Mouse (Mus musculus) intestine, embryonic 14.5 days (tissue): Measurements from ENCODE around the gene Zmynd11. TPM values are rescaled to one million over a fixed set of nuclear protein-coding genes. Genes with fewer than 3 reads are reported as not detected.

ENCODE experiments used
- ATAC-seq: fragments of 200-750 bp; cut with Nextera tagmentation; replicated peaks from 2 replicates; pipeline ENCODE4 v1.8.0; 2017; ENCODE audit warnings: low read depth, moderate number of reproducible peaks, moderate TSS enrichment, moderate library complexity; ENCODE audit not compliant: low FRiP score, low TSS enrichment
- DNase-seq: peaks from one replicate; pipeline ENCODE4 v3.0.0-alpha.2; 2018; ENCODE audit warnings: low spot score
- H3K27ac ChIP-seq: fragments of 300-500 bp; sonication (generic); 2 replicates; pipeline ENCODE4 v1.5.1; 2014; ENCODE audit warnings: low read depth, mild to moderate bottlenecking, control low read depth
- H3K27me3 ChIP-seq: fragments of 300-500 bp; sonication (generic); replicated peaks from 2 replicates; pipeline ENCODE4 v1.6.1; 2014; ENCODE audit warnings: low read length, control low read depth; ENCODE audit not compliant: control insufficient read depth, insufficient read depth
- H3K36me3 ChIP-seq: fragments of 300-500 bp; sonication (generic); 2 replicates; pipeline ENCODE4 v1.6.1; 2014; ENCODE audit warnings: low read length, control low read depth; ENCODE audit not compliant: control insufficient read depth, insufficient read depth
- H3K4me1 ChIP-seq: fragments of 300-500 bp; sonication (generic); replicated peaks from 2 replicates; pipeline ENCODE4 v1.6.1; 2014; ENCODE audit warnings: low read length, control low read depth, mixed read lengths; ENCODE audit not compliant: control insufficient read depth, insufficient read depth
- H3K4me2 ChIP-seq: fragments of 300-500 bp; sonication (generic); 2 replicates; pipeline ENCODE4 v1.6.1; 2014; ENCODE audit warnings: low read length
- H3K4me3 ChIP-seq: fragments of 300-500 bp; sonication (generic); 2 replicates; pipeline ENCODE4 v1.5.1; 2014; ENCODE audit warnings: low read depth, low read length, control low read depth, mixed read lengths
- H3K9ac ChIP-seq: fragments of 300-500 bp; sonication (generic); 2 replicates; pipeline ENCODE4 v1.6.1; 2014; ENCODE audit warnings: mild to moderate bottlenecking, low read length
- H3K9me3 ChIP-seq: fragments of 300-500 bp; sonication (generic); 2 replicates; pipeline ENCODE4 v1.6.1; 2016; ENCODE audit warnings: low read length, control low read depth; ENCODE audit not compliant: control insufficient read depth
- WGBS: fragments of 180-500 bp; shearing (Covaris S2); extraction: QIAGEN DNeasy Blood & Tissue Kit; methylation state at CpG from one replicate; pipeline ENCODE4 v1.1.7; 2014; 5-methylcytosine and 5-hydroxymethylcytosine counted together
- polyA plus RNA-seq: library from polyadenylated mRNA; unstranded; fragments of >200 nt; fragmentation: Nextera tagmentation; extraction: Ambion mirVana; gene quantifications from 2 replicates; pipeline ENCODE4 v1.2.1, GENCODE M21; 2014

Gene Zmynd11
- polyA plus RNA-seq, 1 experiment from 2014 or later = 117 TPM

- DNase-seq = no peak
These were observed 104.4 kb downstream of the Zmynd11 start for GRCm38 (mm10) chr13:9660711-9661110.

GRCm38 (mm10) chr13:9656613-9657012, 108.5 kb downstream of the Zmynd11 start:
- Histone ChIP-seq H3K4me3 (no peak overlapping the region), H3K27me3 (no peaks in the 10 kb centered on the region), H3K27ac (no peak overlapping the region), H3K36me3 (peaks cover 26% of the 10 kb centered on the region), H3K4me2 (no peak overlapping the region), H3K9me3 (no peaks in the 10 kb centered on the region), H3K9ac (no peak overlapping the region), H3K4me1 (no peaks in the 10 kb centered on the region)
- 94% methylated on average over 6 of the region's 6 CpGs for WGBS
- DNase-seq (no peak), ATAC-seq (no peak)

More at GRCm38 (mm10) chr13:9660711-9661110, 104.4 kb downstream of the Zmynd11 start:
- Histone ChIP-seq H3K9me3 (no peaks in the 10 kb centered on the region), H3K9ac (no peak overlapping the region), H3K27me3 (no peaks in the 10 kb centered on the region), H3K4me1 (no peaks in the 10 kb centered on the region), H3K4me3 (no peak overlapping the region), H3K4me2 (no peak overlapping the region), H3K36me3 (peaks cover 37% of the 10 kb centered on the region), H3K27ac (no peak overlapping the region)
- ATAC-seq = no peak
- WGBS = 68% methylated on average over 1 of the region's 1 CpGs

DNA sequence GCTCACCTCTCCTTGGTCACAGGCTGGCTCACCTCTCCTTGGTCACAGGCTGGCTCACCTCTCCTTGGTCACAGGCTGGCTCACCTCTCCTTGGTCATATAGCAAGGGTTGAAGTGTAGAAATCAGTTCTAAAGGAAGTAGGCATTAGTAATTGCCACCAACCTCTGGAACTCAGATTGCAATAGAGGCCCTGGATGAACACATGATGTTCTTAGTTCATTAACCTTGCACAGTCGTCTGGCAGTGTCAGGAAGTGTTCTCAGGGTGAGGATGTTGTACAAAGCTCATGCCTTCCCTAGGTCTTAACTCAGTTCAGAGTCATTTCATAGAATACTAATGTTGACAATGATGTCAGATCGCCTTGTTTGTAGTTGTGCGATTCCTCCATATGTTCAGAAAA, 112.1 kb downstream of the Zmynd11 start:
- DNase-seq (no peak), ATAC-seq (no peak)
- WGBS = 80% methylated on average over 3 of the region's 3 CpGs
- Histone ChIP-seq H3K27me3 (no peaks in the 10 kb centered on the region), H3K27ac (no peak overlapping the region), H3K4me1 (no peaks in the 10 kb centered on the region), H3K36me3 (peaks cover 14% of the 10 kb centered on the region; the same call in 1 of the 2 replicates), H3K9me3 (no peaks in the 10 kb centered on the region), H3K4me3 (no peak overlapping the region), H3K9ac (no peak overlapping the region), H3K4me2 (no peak overlapping the region)

- ATAC-seq (no peak), DNase-seq (no peak)
- H3K27me3 ChIP-seq = no peaks in the 10 kb centered on the region
- H3K9ac ChIP-seq = no peak overlapping the region
- 0 out of 2 replicates have a peak, but pooled peaks cover 2% of the 10 kb centered on the region for H3K36me3 ChIP-seq
- H3K4me3 ChIP-seq = no peak overlapping the region
- H3K27ac ChIP-seq = no peak overlapping the region
- no peak overlapping the region for H3K4me2 ChIP-seq
- H3K9me3 ChIP-seq = no peaks in the 10 kb centered on the region
- H3K4me1 ChIP-seq = no peaks in the 10 kb centered on the region
These were observed 114.5 kb downstream of the Zmynd11 start for GRCm38 (mm10) chr13:9650580-9650979.

GRCm38 (mm10) chr13:9649894-9650293, 115.2 kb downstream of the Zmynd11 start:
- H3K4me1 ChIP-seq = no peaks in the 10 kb centered on the region
- no peak overlapping the region for H3K4me2 ChIP-seq
- H3K9ac ChIP-seq = no peak overlapping the region
- ATAC-seq = no peak
- no peak overlapping the region for H3K27ac ChIP-seq
- 0 out of 2 replicates have a peak, but pooled peaks cover 2% of the 10 kb centered on the region for H3K36me3 ChIP-seq
- H3K9me3 ChIP-seq = no peaks in the 10 kb centered on the region
- no peaks in the 10 kb centered on the region for H3K27me3 ChIP-seq
- H3K4me3 ChIP-seq = no peak overlapping the region
- WGBS = 92% methylated on average over 1 of the region's 1 CpGs
- DNase-seq = no peak

DNA sequence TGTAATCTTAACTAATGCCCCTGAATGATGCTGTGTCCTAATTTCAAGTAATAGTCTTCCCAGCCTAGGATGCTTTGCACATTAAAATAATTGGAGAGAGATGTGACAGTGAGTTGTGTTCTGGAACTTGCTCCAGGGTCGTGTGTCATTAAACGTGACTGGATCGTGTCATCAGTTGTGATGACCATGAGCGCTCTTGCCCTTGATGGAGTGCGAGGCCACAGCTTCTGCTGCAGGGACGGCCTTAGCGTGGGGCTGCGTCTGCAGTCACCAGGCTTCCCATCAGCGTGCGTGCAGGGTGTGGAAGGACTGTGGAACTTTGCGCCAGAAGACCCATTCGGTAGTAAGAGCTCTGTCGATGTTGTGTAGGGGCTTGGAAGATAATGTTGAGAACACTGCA, 116.4 kb downstream of the Zmynd11 start:
- Histone ChIP-seq H3K4me2 (no peak overlapping the region), H3K9ac (no peak overlapping the region), H3K4me1 (no peaks in the 10 kb centered on the region), H3K9me3 (no peaks in the 10 kb centered on the region), H3K27me3 (no peaks in the 10 kb centered on the region), H3K27ac (no peak overlapping the region), H3K4me3 (no peak overlapping the region), H3K36me3 (0 out of 2 replicates have a peak, but pooled peaks cover 2% of the 10 kb centered on the region)
- WGBS = 93% methylated on average over 13 of the region's 13 CpGs
- DNase-seq (no peak), ATAC-seq (no peak)

- DNase-seq (no peak), ATAC-seq (no peak)
- WGBS = 64% methylated on average over 3 of the region's 3 CpGs
- no peaks in the 10 kb centered on the region for H3K4me1 ChIP-seq
- no peak overlapping the region for H3K27ac ChIP-seq
- no peak overlapping the region for H3K9ac ChIP-seq
- no peak overlapping the region for H3K4me2 ChIP-seq
- peaks cover 4% of the 10 kb centered on the region; the same call in 1 of the 2 replicates for H3K36me3 ChIP-seq
- no peaks in the 10 kb centered on the region for H3K27me3 ChIP-seq
- H3K9me3 ChIP-seq = no peaks in the 10 kb centered on the region
- no peak overlapping the region for H3K4me3 ChIP-seq
These were observed 127.2 kb downstream of the Zmynd11 start for GRCm38 (mm10) chr13:9637949-9638348.

DNA sequence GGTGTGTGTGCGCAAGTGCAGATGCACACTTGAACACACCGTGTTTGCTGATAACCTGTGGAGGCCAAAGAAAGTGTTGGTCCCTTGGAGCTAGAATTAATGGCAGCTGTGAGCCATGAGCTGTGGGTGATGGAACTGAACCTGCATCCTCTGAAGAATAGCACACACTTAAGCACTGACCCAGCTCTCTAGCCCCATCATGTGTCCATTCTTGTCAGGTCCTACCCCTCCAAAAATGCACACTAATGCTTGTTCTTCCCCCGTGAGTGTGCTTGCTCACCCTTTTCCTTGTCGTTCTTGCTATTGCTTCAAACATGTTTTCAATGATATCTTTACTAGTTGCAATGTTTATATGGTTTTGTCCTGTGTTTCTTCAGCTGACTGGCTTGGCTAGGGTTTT, 128.6 kb downstream of the Zmynd11 start:
- peaks cover 4% of the 10 kb centered on the region; the same call in 1 of the 2 replicates for H3K36me3 ChIP-seq
- H3K27ac ChIP-seq = no peak overlapping the region
- H3K4me2 ChIP-seq = no peak overlapping the region
- no peaks in the 10 kb centered on the region for H3K27me3 ChIP-seq
- ATAC-seq (no peak), DNase-seq (no peak)
- no peaks in the 10 kb centered on the region for H3K4me1 ChIP-seq
- H3K4me3 ChIP-seq = no peak overlapping the region
- WGBS = 56% methylated on average over 4 of the region's 4 CpGs
- H3K9me3 ChIP-seq = no peaks in the 10 kb centered on the region
- no peak overlapping the region for H3K9ac ChIP-seq

DNA sequence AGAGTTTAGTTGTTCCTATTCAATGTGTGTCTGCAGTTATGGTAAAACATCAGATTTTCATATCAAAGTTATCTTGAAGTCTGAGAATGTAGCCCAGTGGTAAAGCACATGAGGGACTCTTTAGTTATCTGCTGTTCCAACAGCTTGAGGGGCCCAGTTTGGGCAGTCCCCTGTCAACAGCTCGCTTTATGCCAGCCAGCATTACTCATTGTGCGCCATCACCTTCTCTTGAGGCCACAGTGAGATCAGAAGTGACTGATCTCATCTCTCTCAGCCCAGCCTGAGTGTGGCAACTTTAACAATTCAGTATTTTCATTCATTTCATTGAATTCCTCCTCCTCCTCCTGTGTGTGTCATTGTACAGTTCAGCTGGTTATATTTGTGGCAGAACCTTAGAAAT, 129.2 kb downstream of the Zmynd11 start:
- no peak overlapping the region for H3K27ac ChIP-seq
- DNase-seq = no peak
- H3K27me3 ChIP-seq = no peaks in the 10 kb centered on the region
- no peaks in the 10 kb centered on the region for H3K9me3 ChIP-seq
- no peaks in the 10 kb centered on the region for H3K4me1 ChIP-seq
- H3K4me3 ChIP-seq = no peak overlapping the region
- H3K36me3 ChIP-seq = peaks cover 4% of the 10 kb centered on the region; the same call in 1 of the 2 replicates
- H3K4me2 ChIP-seq = no peak overlapping the region
- ATAC-seq = no peak
- 96% methylated on average over 2 of the region's 2 CpGs for WGBS
- H3K9ac ChIP-seq = no peak overlapping the region
